ENCODE assay signal across 37 mouse cellular contexts in the genomic region with DNA sequence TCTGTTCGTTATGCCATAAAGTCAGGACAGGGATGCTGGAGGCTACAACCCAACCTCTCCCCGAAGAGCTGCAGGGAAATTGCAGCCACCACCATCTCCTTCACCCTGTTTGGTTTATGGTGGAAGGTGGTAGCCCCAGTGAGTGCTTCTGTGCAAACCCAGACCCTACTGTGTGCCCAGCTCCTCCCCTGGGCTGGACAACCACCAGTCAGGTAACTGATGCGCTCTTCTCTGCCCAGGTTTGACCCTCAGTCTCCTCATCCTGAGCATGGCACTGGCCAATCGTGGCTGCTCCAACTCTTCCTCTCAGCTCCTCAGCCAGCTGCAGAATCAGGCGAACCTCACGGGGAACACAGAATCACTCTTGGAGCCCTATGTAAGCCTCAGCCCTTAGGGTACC. TPM values are rescaled to one million over a fixed set of nuclear protein-coding genes. Genes with fewer than 3 reads are reported as not detected.
A peak's percentile ranks its signal among the peaks of the same experiment; 100 is the strongest.
DNase-seq lines count a peak whose midpoint lies in the region; ATAC-seq lines count a peak whose summit lies in the region.
"Had no signal": no experiment of that assay in that cellular context is flagged by ENCODE, and none has a peak within 500 bp of the region (broad histone marks: within the 10 kb centered on the region; RNA-seq: fewer than 3 reads in every experiment).

No protein-coding gene starts in this region.

- no peak overlapping the region for H3K9ac ChIP-seq in liver, embryonic 15.5 days
- no peak overlapping the region for H3K9ac ChIP-seq in liver, embryonic 11.5 days (ENCODE audit: low read depth, low read length)
- H3K9ac ChIP-seq in liver, embryonic 16.5 days (ENCODE audit: low read depth, low read length) = no peak overlapping the region
- H3K9ac ChIP-seq: embryonic facial prominence, embryonic 12.5 days; forebrain, embryonic 15.5 days; heart, embryonic 13.5 days; intestine, embryonic 15.5 days; limb, embryonic 12.5 days; lung, embryonic 15.5 days had no signal

- no peak overlapping the region for H3K4me2 ChIP-seq in liver, embryonic 15.5 days
- no peak overlapping the region for H3K4me2 ChIP-seq in liver, embryonic 11.5 days
- 0 out of 2 replicates have a peak overlapping the region, but pooled peaks have one; percentile 47 for H3K4me2 ChIP-seq in liver, embryonic 16.5 days (ENCODE audit: low read depth, low read length)
- H3K4me2 ChIP-seq: embryonic facial prominence, embryonic 12.5 days; forebrain, embryonic 15.5 days; heart, embryonic 13.5 days; intestine, embryonic 15.5 days; limb, embryonic 12.5 days; lung, embryonic 15.5 days had no signal

- H3K27me3 ChIP-seq in liver, embryonic 15.5 days = no peaks in the 10 kb centered on the region
- H3K27me3 ChIP-seq in liver, embryonic 11.5 days (replicated peaks; ENCODE audit: control insufficient read depth, insufficient read depth, low read length) = no peaks in the 10 kb centered on the region
- no peaks in the 10 kb centered on the region for H3K27me3 ChIP-seq in liver, embryonic 16.5 days (ENCODE audit: control insufficient read depth, insufficient read depth, low read depth, low read length)
- H3K27me3 ChIP-seq: embryonic facial prominence, embryonic 12.5 days; forebrain, embryonic 15.5 days; intestine, embryonic 15.5 days; limb, embryonic 12.5 days; liver, embryonic 13.5 days; lung, embryonic 15.5 days had no signal

- DNase-seq in liver, embryonic 11.5 days (ENCODE audit: low spot score) = no peak
- DNase-seq in urinary bladder, adult 2 months (ENCODE audit: low spot score) = peak; percentile 13
- DNase-seq in urinary bladder, postnatal 25 days (ENCODE audit: low spot score) = no peak
- no peak for DNase-seq in lung, postnatal 25 days (ENCODE audit: low spot score)
- DNase-seq in heart, postnatal 4 days = no peak
- DNase-seq: adrenal gland, adult 8-10 months; cerebellum, adult 11 months; cerebellum, adult 9-11 months; embryo, embryonic 11 days; gastrocnemius, postnatal 36 days; heart, adult 2 months; heart, postnatal 10 days; kidney, adult 2 months; kidney, postnatal 36 days; liver, embryonic 13.5 days; lung, postnatal 36 days; right cerebral cortex, adult 18-20 months; right cerebral cortex, postnatal 4 days had no signal

- H3K4me1 ChIP-seq in liver, embryonic 15.5 days (replicated peaks) = peaks cover 53% of the 10 kb centered on the region
- H3K4me1 ChIP-seq in liver, embryonic 11.5 days (replicated peaks; ENCODE audit: control insufficient read depth, insufficient read depth, low read length) = peaks cover 15% of the 10 kb centered on the region; the same call in 1 of the 2 replicates
- peaks cover 26% of the 10 kb centered on the region for H3K4me1 ChIP-seq in liver, embryonic 16.5 days (ENCODE audit: control insufficient read depth, low read depth, low read length)
- H3K4me1 ChIP-seq: embryonic facial prominence, embryonic 12.5 days; forebrain, embryonic 15.5 days; limb, embryonic 12.5 days; lung, embryonic 15.5 days had no signal

- no peak for ATAC-seq in liver, embryonic 15.5 days (ENCODE audit: insufficient read depth)
- no peak for ATAC-seq in liver, embryonic 11.5 days (replicated peaks; ENCODE audit: low FRiP score)
- ATAC-seq in liver, embryonic 16.5 days (ENCODE audit: low read depth) = no peak
- ATAC-seq: forebrain, embryonic 15.5 days; hindbrain, postnatal 0 days; intestine, embryonic 15.5 days; midbrain, embryonic 16.5 days had no signal

- H3K9me3 ChIP-seq in liver, embryonic 15.5 days (replicated peaks) = no peaks in the 10 kb centered on the region
- no peaks in the 10 kb centered on the region for H3K9me3 ChIP-seq in liver, embryonic 11.5 days (ENCODE audit: control insufficient read depth, low read length)
- no peaks in the 10 kb centered on the region for H3K9me3 ChIP-seq in liver, embryonic 16.5 days (replicated peaks; ENCODE audit: control insufficient read depth, low read length)
- H3K9me3 ChIP-seq: embryonic facial prominence, embryonic 12.5 days; forebrain, embryonic 15.5 days; heart, embryonic 13.5 days; intestine, embryonic 15.5 days; limb, embryonic 12.5 days; liver, embryonic 13.5 days; lung, embryonic 15.5 days had no signal

- peak overlapping the region; percentile 33; the same call in 1 of the 2 replicates for H3K27ac ChIP-seq in liver, embryonic 15.5 days (replicated peaks)
- H3K27ac ChIP-seq in liver, embryonic 11.5 days (ENCODE audit: low read depth, low read length) = no peak overlapping the region
- H3K27ac ChIP-seq in liver, embryonic 16.5 days (ENCODE audit: low read length) = peak overlapping the region; percentile 34; the same call in 1 of the 2 replicates
- H3K27ac ChIP-seq: embryonic facial prominence, embryonic 12.5 days; forebrain, embryonic 15.5 days; heart, adult 2 months; heart, embryonic 13.5 days; hindbrain, postnatal 0 days; intestine, embryonic 15.5 days; layer of hippocampus, adult 2 months; left cerebral cortex, adult 2 months; limb, embryonic 12.5 days; liver, embryonic 13.5 days; lung, embryonic 15.5 days had no signal

- H3K36me3 ChIP-seq in liver, embryonic 15.5 days (replicated peaks) = peaks cover 5% of the 10 kb centered on the region; the same call in 1 of the 2 replicates
- no peaks in the 10 kb centered on the region for H3K36me3 ChIP-seq in liver, embryonic 11.5 days (ENCODE audit: control insufficient read depth, insufficient read depth, low read length)
- H3K36me3 ChIP-seq in liver, embryonic 16.5 days (ENCODE audit: control insufficient read depth, insufficient read depth) = no peaks in the 10 kb centered on the region
- H3K36me3 ChIP-seq: embryonic facial prominence, embryonic 12.5 days; forebrain, embryonic 15.5 days; heart, embryonic 13.5 days; intestine, embryonic 15.5 days; limb, embryonic 12.5 days; lung, embryonic 15.5 days had no signal

- 69% methylated on average over 6 of the region's 6 CpGs for WGBS in liver, embryonic 15.5 days (ENCODE audit: insufficient replicate concordance)
- 79% methylated on average over 6 of the region's 6 CpGs for WGBS in liver, embryonic 11.5 days
- WGBS in liver, embryonic 16.5 days (ENCODE audit: insufficient replicate concordance) = 76% methylated on average over 6 of the region's 6 CpGs

- H3K4me3 ChIP-seq in liver, embryonic 15.5 days (replicated peaks) = no peak overlapping the region
- H3K4me3 ChIP-seq in liver, embryonic 11.5 days (ENCODE audit: low read depth, low read length) = no peak overlapping the region
- H3K4me3 ChIP-seq in liver, embryonic 16.5 days (ENCODE audit: low read depth, low read length) = no peak overlapping the region
- H3K4me3 ChIP-seq: embryonic facial prominence, embryonic 12.5 days; forebrain, embryonic 15.5 days; heart, adult 2 months; heart, embryonic 13.5 days; intestine, embryonic 15.5 days; layer of hippocampus, adult 2 months; left cerebral cortex, adult 2 months; limb, embryonic 12.5 days; lung, embryonic 15.5 days had no signal

RNA-seq across cellular contexts. Expression of a gene that starts 1.9 kb away (rescaled TPM):
- 0.50 TPM in 2 replicates for polyA plus RNA-seq in liver, embryonic 15.5 days (2015; fragmentation: Nextera tagmentation; extraction: Ambion mirVana)
- 0.32 and 0.33 TPM in 2 replicates for polyA plus RNA-seq in liver, embryonic 11.5 days (2014; fragmentation: Nextera tagmentation; extraction: Ambion mirVana)
- polyA plus RNA-seq in urinary bladder, adult 2 months (2012; rRNA removed) = 0.28 and 0.39 TPM in 2 replicates
- polyA plus RNA-seq in liver, embryonic 16.5 days (2015; fragmentation: Nextera tagmentation; extraction: Ambion mirVana) = 0.40 and 0.53 TPM in 2 replicates
- total RNA-seq in heart, postnatal 4 days (2021) = under 1 TPM in 1 of 2 experiments, not detected in 1; 0.14 TPM
- total RNA-seq: gastrocnemius, adult 18-20 months; gastrocnemius, postnatal 36 days; heart, postnatal 10 days; hindbrain, postnatal 0 days; layer of hippocampus, postnatal 14 days; left cerebral cortex, adult 2 months had no signal
- polyA plus RNA-seq: embryonic facial prominence, embryonic 12.5 days; forebrain, embryonic 15.5 days; heart, embryonic 13.5 days; hindbrain, embryonic 11.5 days; kidney, embryonic 16.5 days; limb, embryonic 12.5 days; neural tube, embryonic 11.5 days; stomach, embryonic 14.5 days; testis, adult 2 months had no signal

RNA-seq across cellular contexts. Expression of a gene that starts 19.2 kb away (rescaled TPM):
- polyA plus RNA-seq in liver, embryonic 15.5 days (2015; fragmentation: Nextera tagmentation; extraction: Ambion mirVana) = not detected in 2 replicates
- 0.06 TPM in 1 of 2 replicates, not detected in the other for polyA plus RNA-seq in liver, embryonic 11.5 days (2014; fragmentation: Nextera tagmentation; extraction: Ambion mirVana)
- 2.5 and 2.8 TPM in 2 replicates for polyA plus RNA-seq in urinary bladder, adult 2 months (2012; rRNA removed)
- polyA plus RNA-seq in liver, embryonic 16.5 days (2015; fragmentation: Nextera tagmentation; extraction: Ambion mirVana) = 0.02 TPM in 1 of 2 replicates, not detected in the other
- total RNA-seq in heart, postnatal 4 days (2021) = 1 to 10 TPM; 1.8 to 2.0 TPM
- polyA plus RNA-seq: forebrain, embryonic 15.5 days; hindbrain, embryonic 11.5 days; liver, embryonic 13.5 days; neural tube, embryonic 11.5 days had no signal

RNA-seq across cellular contexts. Expression of a gene that starts 20.1 kb away (rescaled TPM):
- 1.5 TPM in 2 replicates for polyA plus RNA-seq in liver, embryonic 15.5 days (2015; fragmentation: Nextera tagmentation; extraction: Ambion mirVana)
- polyA plus RNA-seq in liver, embryonic 11.5 days (2014; fragmentation: Nextera tagmentation; extraction: Ambion mirVana) = 2.0 and 2.4 TPM in 2 replicates
- 19.7 and 19.8 TPM in 2 replicates for polyA plus RNA-seq in urinary bladder, adult 2 months (2012; rRNA removed)
- polyA plus RNA-seq in liver, embryonic 16.5 days (2015; fragmentation: Nextera tagmentation; extraction: Ambion mirVana) = 1.2 and 1.7 TPM in 2 replicates
- total RNA-seq in heart, postnatal 4 days (2021) = 1 to 10 TPM; 4.7 to 5.1 TPM

RNA-seq across cellular contexts. Expression of a gene that starts 51.6 kb away (rescaled TPM):
- 7.0 TPM in 2 replicates for polyA plus RNA-seq in liver, embryonic 15.5 days (2015; fragmentation: Nextera tagmentation; extraction: Ambion mirVana)
- polyA plus RNA-seq in liver, embryonic 11.5 days (2014; fragmentation: Nextera tagmentation; extraction: Ambion mirVana) = 13.2 and 13.6 TPM in 2 replicates
- 92.5 and 137 TPM in 2 replicates for polyA plus RNA-seq in urinary bladder, adult 2 months (2012; rRNA removed)
- 6.5 and 6.6 TPM in 2 replicates for polyA plus RNA-seq in liver, embryonic 16.5 days (2015; fragmentation: Nextera tagmentation; extraction: Ambion mirVana)
- 10 to 100 TPM; 10.9 to 11.8 TPM for total RNA-seq in heart, postnatal 4 days (2021)
